Mouse (Mus musculus) ovary, postnatal 36 days (tissue): ENCODE results near the gene Gm6205.
"Not testable (repeated sequence)": the region's sequence is repeated elsewhere in the genome, so short reads cannot be mapped to it uniquely, and the experiment has no call there.

Experiments
- DNase-seq: peaks from one replicate; pipeline ENCODE4 v3.0.0; 2022; ENCODE audit warnings: low spot score, mixed read lengths

The Gm6205 gene

DNA sequence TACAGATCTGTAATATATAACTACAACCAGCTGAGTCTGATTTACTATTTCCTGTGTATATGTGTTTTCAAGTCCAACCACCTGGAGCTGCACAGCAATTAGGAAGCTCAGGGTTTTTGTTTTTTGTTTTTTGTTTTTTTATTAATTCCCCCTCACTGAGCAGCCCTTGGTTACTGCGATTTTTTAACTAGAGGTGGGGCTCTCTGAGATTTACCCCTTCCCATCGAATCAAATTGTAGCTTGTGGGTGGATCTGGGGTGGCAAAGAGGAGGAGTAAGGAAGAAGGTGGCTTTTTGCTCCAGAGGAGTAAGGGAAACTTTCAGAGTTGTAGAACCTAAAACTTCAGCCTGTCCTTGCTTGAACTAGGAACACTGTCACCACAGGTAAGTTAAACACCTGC lies at the start of gene Gm6205:
Gene Gm6205, plus strand, starts transcription at position 301 of the 400 bp plus-strand sequence.
- DNase-seq, result not testable (repeated sequence)

GRCm38 (mm10) chr5:94616242-94616641 lies 31.9 kb upstream of the Gm6205 start, which contains the start of gene Gm3147:
Gene Gm3147 (minus strand): TSS chr5:94616342.
- DNase-seq, result not testable (repeated sequence)

DNA sequence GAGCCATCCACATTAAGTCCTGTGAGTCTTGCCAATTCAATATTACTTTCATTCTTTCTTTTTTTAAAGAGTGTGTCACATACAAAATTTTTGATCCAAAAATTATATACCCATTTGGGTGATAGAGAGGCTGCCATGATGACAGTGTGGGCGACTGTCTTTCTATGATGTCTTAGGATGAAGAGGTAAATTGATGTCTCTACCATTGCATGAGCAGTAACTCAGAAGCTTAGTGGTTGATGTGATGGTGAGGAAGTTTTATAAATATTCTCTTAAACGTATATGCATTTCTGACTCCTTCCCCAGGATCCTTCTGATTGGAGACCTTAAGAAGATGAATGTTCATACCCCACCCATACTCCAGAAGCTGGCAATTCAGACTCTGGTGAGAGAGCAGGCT lies 24.5 kb upstream of the Gm6205 start, which contains the start of gene Gm6509:
Gene Gm6509, plus strand, starts transcription at position 301 of the 400 bp plus-strand sequence.
- not testable (repeated sequence) for DNase-seq
